Mouse (Mus musculus) liver, adult 2 months (tissue): ENCODE data around the gene Rae1.

Source experiments
- CTCF ChIP-seq: fragments of 200-500 bp; IDR thresholded peaks from 2 replicates; pipeline ENCODE4 v1.5.1; 2011; ENCODE audit warnings: low read depth, low read length, control low read depth
- POLR2A ChIP-seq: fragments of 200-500 bp; IDR thresholded peaks from 2 replicates; pipeline ENCODE4 v1.6.1; 2011; ENCODE audit warnings: low read length, control low read depth; ENCODE audit not compliant: insufficient read depth; ENCODE audit errors: extremely low read depth

GRCm38 (mm10) chr2:173028508-173029031, 28.7 kb downstream of the Rae1 start:
- TF ChIP-seq CTCF (no peak), POLR2A (no peak)
